Mouse (Mus musculus): ENCODE measurements at regions not wholly inside any gene's neighbourhood (a gene's known extent, or its start where the extent isn't known, plus 50 kb on each side); places are given as distances from the start of the nearest gene placed in this dataset.

DNA sequence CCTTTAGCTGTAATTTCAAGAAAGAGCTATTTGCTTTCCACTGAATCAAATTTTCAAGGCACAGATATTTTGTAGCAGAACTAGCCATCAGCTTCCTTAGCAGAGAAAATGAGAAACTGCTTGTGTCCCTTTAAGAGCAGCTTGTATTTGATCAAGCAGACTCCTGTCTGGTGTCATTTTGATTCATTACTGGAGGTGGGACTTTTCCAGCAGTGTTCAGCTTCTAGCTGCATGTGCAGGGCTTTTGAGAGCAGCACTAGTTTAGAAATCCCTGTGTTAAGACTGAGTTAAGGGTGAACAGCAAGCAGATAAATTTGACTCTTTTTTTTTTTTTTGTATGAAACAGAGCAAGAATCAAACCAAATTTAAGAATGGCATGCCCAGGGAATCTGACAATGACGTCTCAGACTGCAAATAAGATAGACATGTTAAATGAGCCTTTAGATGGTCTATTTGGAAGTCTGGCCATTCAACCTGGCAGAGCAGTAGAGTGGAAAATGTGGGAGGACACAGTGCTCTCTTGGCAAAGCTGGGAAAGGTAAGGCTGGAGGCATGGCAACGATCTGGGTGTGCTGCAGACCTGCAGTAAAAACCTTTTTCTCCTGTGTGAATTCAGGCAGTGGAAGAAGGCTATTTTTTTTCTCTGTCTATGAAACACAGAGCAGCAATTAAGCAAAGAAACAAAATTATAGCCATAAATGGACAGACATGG is 419.9 kb upstream of the Dmd start:
- H3K27me3 ChIP-seq (replicated peaks; ENCODE audit: control insufficient read depth, insufficient read depth, low read length), result no peaks in the 10 kb centered on the region
- no peaks in the 10 kb centered on the region for H3K9me3 ChIP-seq (ENCODE audit: control insufficient read depth, low read length)
- no peak overlapping the region for H3K9ac ChIP-seq (ENCODE audit: low read depth, low read length)
- DNase-seq (ENCODE audit: low spot score), result no peak
- H3K4me2 ChIP-seq (ENCODE audit: low read depth, low read length), result no peak overlapping the region
- 84% methylated on average over 2 of the region's 2 CpGs for WGBS
- H3K36me3 ChIP-seq (ENCODE audit: control insufficient read depth, insufficient read depth, low read length), result no peaks in the 10 kb centered on the region
- H3K4me3 ChIP-seq (ENCODE audit: low read depth, low read length), result no peak overlapping the region
- no peak for ATAC-seq (ENCODE audit: low read depth)
- H3K27ac ChIP-seq (replicated peaks; ENCODE audit: low read depth, low read length), result no peak overlapping the region
- H3K4me1 ChIP-seq (ENCODE audit: control insufficient read depth, insufficient read depth, low read length), result no peaks in the 10 kb centered on the region

DNA sequence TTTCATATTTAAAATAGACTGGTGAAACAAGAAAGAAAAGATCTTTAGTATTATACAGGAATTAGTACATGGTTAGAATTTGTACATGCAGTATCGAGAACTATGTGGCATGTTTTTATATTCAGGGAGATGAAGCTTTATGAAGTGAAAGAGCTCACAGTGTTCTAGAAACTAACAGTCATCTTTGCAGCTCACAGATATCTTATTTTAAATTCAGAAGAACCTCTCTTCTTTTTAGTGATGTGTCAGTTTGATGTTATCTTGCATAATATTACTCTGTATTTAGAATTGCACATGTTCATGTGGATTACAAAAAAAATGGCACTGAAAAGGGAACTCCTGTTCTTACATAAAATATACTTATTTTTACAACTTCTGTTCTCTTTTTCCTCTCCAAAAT is 377.1 kb upstream of the Dmd start:
- Histone ChIP-seq H3K9ac (ENCODE audit: low read depth, low read length) (no peak overlapping the region), H3K4me3 (ENCODE audit: low read depth, low read length) (no peak overlapping the region), H3K36me3 (ENCODE audit: control insufficient read depth, insufficient read depth, low read length) (no peaks in the 10 kb centered on the region), H3K4me1 (ENCODE audit: control insufficient read depth, insufficient read depth, low read length) (no peaks in the 10 kb centered on the region), H3K9me3 (ENCODE audit: control insufficient read depth, low read length) (no peaks in the 10 kb centered on the region), H3K4me2 (ENCODE audit: low read depth, low read length) (no peak overlapping the region), H3K27ac (replicated peaks; ENCODE audit: low read depth, low read length) (no peak overlapping the region), H3K27me3 (replicated peaks; ENCODE audit: control insufficient read depth, insufficient read depth, low read length) (no peaks in the 10 kb centered on the region)
- ATAC-seq (ENCODE audit: low read depth) (no peak), DNase-seq (ENCODE audit: low spot score) (no peak)
- WGBS, result 84% methylated on average over 1 of the region's 1 CpGs

DNA sequence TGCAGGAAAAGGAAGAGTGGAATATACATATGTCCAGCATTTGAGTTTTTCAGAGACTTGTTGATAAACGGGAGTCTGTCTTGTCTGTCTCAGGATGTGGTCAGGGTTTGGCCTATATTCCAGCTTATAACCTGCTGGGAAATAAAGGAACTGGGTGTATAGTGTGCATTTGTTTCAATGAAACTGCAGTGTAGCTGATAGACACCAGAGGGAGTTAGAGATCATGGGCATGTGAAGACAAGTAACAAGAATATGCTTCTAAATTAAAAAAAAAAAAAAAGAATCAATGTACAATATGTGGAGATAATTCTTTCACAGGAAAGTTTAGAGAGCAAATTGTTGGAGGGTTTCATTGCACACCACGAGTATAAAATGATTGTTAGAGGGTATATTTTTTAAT is 335.3 kb upstream of the Dmd start:
- Histone ChIP-seq H3K36me3 (ENCODE audit: control insufficient read depth, insufficient read depth, low read length) (no peaks in the 10 kb centered on the region), H3K4me1 (ENCODE audit: control insufficient read depth, insufficient read depth, low read length) (no peaks in the 10 kb centered on the region), H3K4me2 (ENCODE audit: low read depth, low read length) (no peak overlapping the region), H3K4me3 (ENCODE audit: low read depth, low read length) (no peak overlapping the region), H3K9me3 (ENCODE audit: control insufficient read depth, low read length) (no peaks in the 10 kb centered on the region), H3K27ac (replicated peaks; ENCODE audit: low read depth, low read length) (no peak overlapping the region), H3K27me3 (replicated peaks; ENCODE audit: control insufficient read depth, insufficient read depth, low read length) (no peaks in the 10 kb centered on the region), H3K9ac (ENCODE audit: low read depth, low read length) (no peak overlapping the region)
- no peak for ATAC-seq (ENCODE audit: low read depth)
- DNase-seq (ENCODE audit: low spot score), result no peak
- 50% methylated on average over 2 of the region's 2 CpGs for WGBS

DNA sequence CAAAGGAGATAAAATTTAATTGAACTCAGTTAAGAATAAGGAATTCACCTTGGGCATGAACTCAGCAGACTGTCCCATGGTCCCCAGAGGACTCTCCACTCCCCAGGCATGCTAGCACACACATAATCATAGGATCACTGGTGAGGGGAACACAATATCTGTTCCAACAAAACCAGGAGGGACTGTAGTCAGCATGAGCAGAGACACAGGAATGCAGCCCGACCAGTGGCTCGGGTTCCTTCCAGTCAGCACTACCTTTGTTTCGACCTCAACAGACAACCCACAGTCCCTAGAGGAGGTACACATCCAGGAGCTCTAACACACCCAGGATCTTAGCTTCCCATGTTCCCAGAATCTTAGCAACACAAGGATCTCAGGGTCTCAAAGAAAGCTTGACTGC is 298.3 kb upstream of the Dmd start:
- Histone ChIP-seq H3K9me3 (ENCODE audit: control insufficient read depth, low read length) (no peaks in the 10 kb centered on the region), H3K4me3 (ENCODE audit: low read depth, low read length) (no peak overlapping the region), H3K27me3 (replicated peaks; ENCODE audit: control insufficient read depth, insufficient read depth, low read length) (no peaks in the 10 kb centered on the region), H3K4me1 (ENCODE audit: control insufficient read depth, insufficient read depth, low read length) (no peaks in the 10 kb centered on the region), H3K4me2 (ENCODE audit: low read depth, low read length) (no peak overlapping the region), H3K36me3 (ENCODE audit: control insufficient read depth, insufficient read depth, low read length) (no peaks in the 10 kb centered on the region), H3K9ac (ENCODE audit: low read depth, low read length) (no peak overlapping the region), H3K27ac (replicated peaks; ENCODE audit: low read depth, low read length) (no peak overlapping the region)
- 44% methylated on average over 3 of the region's 3 CpGs for WGBS
- peak; percentile 55; the same call in 1 of the 2 replicates for ATAC-seq (ENCODE audit: low read depth)
- peak; percentile 10 for DNase-seq (ENCODE audit: low spot score)
